Mouse (Mus musculus): ENCODE results near the gene Mrps18a. TPM values are rescaled to one million over a fixed set of nuclear protein-coding genes. Genes with fewer than 3 reads are reported as not detected.

The Mrps18a gene
- total RNA-seq, 4 experiments from 2014 or later, result 94.5 to 106 (median 101) TPM

DNA sequence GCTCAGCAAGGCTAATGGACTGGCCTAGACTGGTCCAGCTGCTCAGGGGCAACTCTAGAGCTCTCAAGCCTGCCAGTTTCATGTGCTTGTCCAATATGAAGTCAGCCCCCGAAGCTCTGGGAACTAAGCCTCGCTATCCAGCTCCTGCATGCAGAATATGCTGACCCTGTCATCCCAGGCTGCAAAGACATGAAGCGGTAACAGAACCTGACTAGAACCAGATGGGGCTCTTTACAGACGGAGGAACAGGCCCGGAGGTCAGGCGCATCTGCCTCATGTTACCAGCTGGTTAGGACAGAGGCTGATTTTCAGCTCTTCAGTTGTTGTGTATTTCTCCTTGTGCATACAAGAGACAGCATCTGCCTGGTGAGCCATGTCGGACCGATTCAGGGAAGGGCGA is 8.9 kb upstream of the Mrps18a start:
- DNase-seq, result no peak

GRCm38 (mm10) chr17:46102608-46103159 is 8.1 kb upstream of the Mrps18a start:
- DNase-seq, result no peak

DNA sequence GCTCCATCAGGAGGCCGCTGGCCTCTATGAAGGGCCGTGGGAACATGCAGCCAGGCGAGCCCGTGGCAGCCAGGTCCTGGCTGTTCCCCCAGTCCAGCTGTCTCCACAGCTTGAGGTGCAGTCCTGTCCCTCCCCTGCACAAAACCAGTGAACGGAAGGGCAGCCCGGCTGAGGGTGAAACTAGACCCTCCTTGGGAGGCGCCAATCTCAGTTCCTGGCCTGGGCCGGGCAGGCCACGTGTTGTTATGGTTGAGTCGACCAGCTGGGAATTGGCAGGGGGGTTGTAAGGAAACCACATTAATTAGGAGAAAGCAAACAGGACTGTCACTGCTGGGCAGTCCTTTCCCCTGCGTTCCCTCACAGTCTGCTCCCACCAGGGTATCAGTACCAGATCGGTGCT is 6.3 kb upstream of the Mrps18a start:
- DNase-seq, result no peak

GRCm38 (mm10) chr17:46108286-46108685 is 2.5 kb upstream of the Mrps18a start:
- DNase-seq, result no peak

GRCm38 (mm10) chr17:46115489-46115888 is 4.7 kb downstream of the Mrps18a start:
- no peak for DNase-seq

- DNase-seq, result no peak
Measured at GRCm38 (mm10) chr17:46116138-46116537, 5.4 kb downstream of the Mrps18a start.

- DNase-seq, result no peak
Measured at GRCm38 (mm10) chr17:46116881-46117280, 6.1 kb downstream of the Mrps18a start.

- DNase-seq, result no peak
Measured at GRCm38 (mm10) chr17:46117623-46118422, 7.0 kb downstream of the Mrps18a start.

GRCm38 (mm10) chr17:46118423-46118850 is 7.7 kb downstream of the Mrps18a start:
- no peak for DNase-seq

- no peak for DNase-seq
Measured at GRCm38 (mm10) chr17:46119641-46120040, 8.9 kb downstream of the Mrps18a start.

- no peak for DNase-seq
Measured at GRCm38 (mm10) chr17:46122791-46123190, 12.0 kb downstream of the Mrps18a start.

- no peak for DNase-seq
Measured at GRCm38 (mm10) chr17:46123285-46123684, 12.5 kb downstream of the Mrps18a start.

- DNase-seq, result no peak
Measured at GRCm38 (mm10) chr17:46123953-46124700, 13.3 kb downstream of the Mrps18a start.

GRCm38 (mm10) chr17:46126608-46127007 is 15.8 kb downstream of the Mrps18a start:
- peak; percentile 63 for DNase-seq

DNA sequence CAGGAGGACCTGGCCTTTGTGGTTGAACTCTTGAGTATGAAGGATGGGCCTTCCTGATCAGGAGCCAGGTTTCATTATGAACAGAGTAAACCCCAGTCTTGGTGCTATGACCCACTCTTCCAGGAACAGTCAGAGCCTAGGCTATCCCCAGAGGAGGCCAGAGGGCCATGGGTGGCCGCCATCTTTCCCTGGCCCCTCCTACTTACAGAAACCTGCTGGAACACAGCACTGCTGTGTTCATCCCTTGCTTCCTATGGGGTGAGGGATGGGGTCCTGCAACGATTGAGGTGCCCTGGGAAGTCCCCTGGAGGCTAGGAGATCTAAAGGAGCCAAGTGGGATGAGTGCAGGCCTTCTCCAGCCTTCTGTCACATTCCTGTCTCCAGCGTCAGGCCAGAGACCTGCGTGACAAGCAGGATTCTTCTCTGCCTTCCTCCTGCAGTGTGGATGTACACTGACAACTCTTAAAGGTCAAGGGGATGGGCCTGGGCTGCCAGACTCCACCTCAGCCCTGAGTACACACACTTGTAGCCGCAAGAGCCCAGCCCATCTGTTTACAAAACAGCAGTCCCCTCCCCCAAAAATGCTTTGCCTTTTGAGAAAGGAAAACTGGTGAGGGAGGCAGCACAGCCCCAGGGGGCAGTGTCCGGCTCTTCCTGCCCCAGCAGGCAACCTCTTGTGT is 17.2 kb downstream of the Mrps18a start:
- no peak for DNase-seq

GRCm38 (mm10) chr17:46129741-46130498 is 19.1 kb downstream of the Mrps18a start:
- no peak for DNase-seq

DNA sequence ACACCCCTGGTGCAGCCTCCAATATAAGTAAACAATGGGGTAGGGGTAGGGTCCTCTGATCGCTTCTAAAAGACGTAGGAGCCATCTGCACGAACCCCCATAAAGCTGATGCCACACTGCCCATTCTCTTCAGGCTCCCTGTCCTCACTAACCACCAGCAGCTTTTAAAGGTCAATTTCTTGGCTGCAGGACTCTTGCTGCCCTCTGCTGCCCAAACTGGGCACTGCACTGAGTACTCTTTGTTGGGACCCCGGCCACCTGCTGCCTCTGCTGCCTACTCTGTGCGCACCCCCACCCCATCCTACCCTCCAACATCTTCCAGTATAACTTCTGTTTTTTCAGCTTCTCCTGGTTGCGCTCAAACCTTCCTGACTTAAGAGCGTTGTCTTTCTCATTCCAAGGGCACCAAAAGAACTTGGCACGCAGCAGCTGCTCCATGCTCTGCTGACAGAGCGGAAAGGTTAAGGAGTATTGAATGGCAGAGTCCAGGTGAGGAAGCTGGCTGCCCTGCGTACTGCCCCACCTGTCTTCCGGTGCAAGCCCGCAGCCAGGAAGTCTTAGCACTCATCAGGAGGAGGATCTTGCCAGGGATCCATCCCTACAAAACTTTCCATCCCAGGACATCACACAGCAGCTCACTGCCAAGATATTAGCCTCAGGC is 21.4 kb downstream of the Mrps18a start:
- peak; percentile 60 for DNase-seq

DNA sequence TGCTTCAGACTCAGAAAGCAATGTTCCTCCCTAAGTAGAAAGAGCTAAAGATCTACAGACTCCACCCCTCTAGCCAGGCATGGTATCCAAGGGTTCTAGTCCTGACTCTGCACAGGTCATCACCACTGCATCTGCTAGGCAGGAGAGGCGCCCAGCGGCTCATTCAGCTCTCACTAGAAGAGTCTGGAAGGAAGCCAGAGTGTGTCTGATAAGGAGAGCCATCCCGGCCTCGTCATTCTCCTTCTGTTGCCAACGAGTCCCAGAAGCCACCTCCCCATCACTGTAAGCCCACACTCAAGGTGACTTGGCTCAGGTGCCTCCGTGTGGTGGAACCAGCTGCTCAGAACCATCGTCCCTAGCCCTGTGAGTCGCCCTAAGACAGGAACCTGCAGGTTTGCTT is 22.1 kb downstream of the Mrps18a start:
- DNase-seq, result no peak

DNA sequence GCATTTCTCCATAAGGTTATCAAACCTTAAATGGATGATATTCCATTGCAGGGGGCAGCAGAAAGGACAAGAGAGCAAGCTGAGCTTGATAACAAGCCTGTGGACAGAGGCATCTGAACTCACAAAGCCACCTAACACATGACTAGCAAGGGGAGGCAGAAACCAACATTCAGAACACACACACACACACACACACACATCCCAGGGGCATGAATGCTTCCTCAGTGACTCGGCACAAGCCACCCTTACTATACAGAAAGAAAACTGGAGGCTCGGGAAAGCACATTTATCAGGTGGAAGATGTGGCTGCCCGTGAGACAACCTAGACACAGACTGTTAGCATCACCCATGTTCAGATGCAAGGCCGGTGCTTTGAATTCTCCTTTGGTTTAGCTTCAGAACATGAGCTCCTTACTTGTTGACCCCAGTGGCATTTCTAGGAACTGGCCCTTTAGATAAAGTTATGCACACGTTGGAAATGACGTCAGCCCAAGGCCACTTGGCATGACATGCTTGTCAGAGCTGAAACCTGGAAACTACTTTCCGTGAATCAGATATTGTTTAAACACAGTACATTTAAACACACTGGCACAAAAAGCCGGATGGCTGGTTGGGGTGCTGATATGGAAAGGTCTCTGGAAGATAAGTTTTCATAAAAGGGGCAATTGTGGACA is 27.9 kb downstream of the Mrps18a start:
- peak; percentile 59 for DNase-seq

DNA sequence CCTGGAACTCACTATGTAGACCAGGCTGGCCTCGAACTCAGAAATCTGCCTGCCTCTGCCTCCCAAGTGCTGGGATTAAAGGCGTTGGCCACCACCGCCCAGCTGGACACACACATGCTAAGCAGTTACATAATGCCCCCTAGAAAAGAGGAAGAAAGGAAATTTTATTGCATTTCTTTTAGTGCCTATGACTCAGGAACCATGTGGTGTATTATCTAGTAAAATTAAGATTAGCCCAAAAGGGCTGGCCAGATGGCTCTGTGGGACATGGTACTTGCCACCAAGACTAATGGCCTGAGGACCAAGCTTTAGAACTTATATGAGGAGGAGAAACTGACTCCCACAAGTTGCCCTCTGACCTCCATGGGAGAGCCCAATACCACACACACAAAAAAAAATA is 29.1 kb downstream of the Mrps18a start:
- no peak for DNase-seq
